Mouse (Mus musculus): Measurements from ENCODE around the gene Tmem128.

- TF ChIP-seq POLR2A (IDR thresholded peaks at IDR 0.05; ENCODE audit: borderline replicate concordance, low read depth, low read length) (no peak), CTCF (IDR thresholded peaks at IDR 0.05; ENCODE audit: low read depth, low read length) (no peak)
Measured at GRCm38 (mm10) chr5:38241473-38241834, 18.5 kb upstream of the Tmem128 start.

All from bone marrow macrophage, adult 2 months (primary cell).